Mouse (Mus musculus) embryonic fibroblast, embryonic 13.5 days (primary cell): ENCODE results near the gene Itpr1.

ENCODE experiments used
- CTCF ChIP-seq: IDR thresholded peaks from 2 replicates; pipeline ENCODE4 v1.5.1; 2011; ENCODE audit warnings: mild to moderate bottlenecking, control low read depth, low read length, moderate library complexity, borderline replicate concordance; ENCODE audit not compliant: insufficient read depth
- POLR2A ChIP-seq: IDR thresholded peaks from 2 replicates; pipeline ENCODE4 v1.6.1; 2011; ENCODE audit warnings: low read depth, mild to moderate bottlenecking, control low read depth, low read length, moderate library complexity

DNA sequence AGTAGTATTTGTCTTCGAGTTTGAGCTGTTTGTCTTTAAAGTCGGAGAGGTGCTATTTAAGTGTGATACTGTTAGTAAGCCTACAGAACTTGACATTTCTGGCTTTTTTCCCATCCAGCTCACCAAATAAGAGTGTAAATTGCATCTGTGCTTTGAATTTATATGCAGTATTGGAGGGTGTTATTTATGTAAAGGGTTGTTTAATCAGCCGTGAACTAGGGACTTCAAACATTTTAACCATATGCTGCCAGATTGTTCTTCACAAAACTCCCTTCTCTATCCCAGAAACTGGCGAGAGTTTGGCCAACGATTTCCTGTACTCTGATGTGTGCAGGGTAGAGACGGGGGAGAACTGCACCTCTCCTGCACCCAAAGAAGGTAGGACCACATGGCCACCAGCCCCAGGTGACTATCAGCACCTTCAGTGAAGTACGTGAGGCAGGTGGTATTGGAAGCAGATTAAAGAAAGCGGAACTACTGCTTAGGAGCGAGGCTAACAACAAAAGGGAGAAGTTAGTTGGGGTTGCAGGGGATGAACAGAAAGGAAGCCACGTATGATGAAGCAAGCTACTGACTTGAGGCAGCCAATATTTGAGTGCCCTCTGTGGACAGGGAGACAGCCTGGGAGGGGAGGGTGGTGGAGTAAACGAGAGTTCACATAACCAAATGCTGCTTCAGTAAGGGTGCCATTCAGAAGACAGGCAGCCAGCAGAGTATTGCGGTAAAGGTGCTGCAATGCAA is 304.5 kb downstream of the Itpr1 start:
- TF ChIP-seq POLR2A, result no peak
- TF ChIP-seq CTCF, result no peak
